ENCODE assay signal across 21 mouse cellular contexts in the genomic region with DNA sequence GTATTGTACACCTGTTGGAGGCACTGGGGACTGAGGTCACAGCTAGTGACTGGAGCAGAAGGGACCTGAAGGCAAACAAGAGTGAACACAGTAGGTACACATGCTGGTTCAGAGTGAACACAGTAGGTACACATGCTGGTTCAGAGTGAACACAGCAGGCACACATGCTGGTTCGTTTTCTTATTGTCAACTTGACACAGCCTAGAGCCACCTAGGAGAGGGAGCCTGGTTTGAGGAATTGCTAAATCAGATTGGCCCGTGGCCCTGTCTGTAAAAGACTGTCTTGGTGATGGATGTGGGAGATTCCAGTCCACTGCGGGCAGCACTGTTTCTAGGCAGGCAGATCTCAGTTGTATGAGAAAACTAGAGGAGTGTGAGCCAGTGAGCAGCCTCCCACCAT. TPM values are rescaled to one million over a fixed set of nuclear protein-coding genes. Genes with fewer than 3 reads are reported as not detected.
A peak's percentile ranks its signal among the peaks of the same experiment; 100 is the strongest.
DNase-seq lines count a peak whose midpoint lies in the region; ATAC-seq and TF ChIP-seq lines count a peak whose summit lies in the region.
"Had no signal": no experiment of that assay in that cellular context is flagged by ENCODE, and none has a peak within 500 bp of the region (broad histone marks: within the 10 kb centered on the region; RNA-seq: fewer than 3 reads in every experiment).

No protein-coding gene starts in this region.

- H3K27me3 ChIP-seq in erythroblast, embryonic 14.5 days (ENCODE audit: control insufficient read depth), result no peaks in the 10 kb centered on the region
- H3K27me3 ChIP-seq in lung, postnatal 0 days (replicated peaks; ENCODE audit: insufficient read depth, low read length), result no peaks in the 10 kb centered on the region
- no peaks in the 10 kb centered on the region for H3K27me3 ChIP-seq in liver, embryonic 16.5 days (ENCODE audit: control insufficient read depth, insufficient read depth, low read depth, low read length)
- peaks cover 30% of the 10 kb centered on the region for H3K27me3 ChIP-seq in hindbrain, embryonic 10.5 days (ENCODE audit: insufficient read depth, poor library complexity, severe bottlenecking)
- no peaks in the 10 kb centered on the region for H3K27me3 ChIP-seq in intestine, embryonic 15.5 days (replicated peaks)
- H3K27me3 ChIP-seq: embryonic facial prominence, embryonic 15.5 days; forebrain, embryonic 12.5 days; hindbrain, embryonic 15.5 days; limb, embryonic 13.5 days had no signal

- no peak overlapping the region for H3K4me2 ChIP-seq in lung, postnatal 0 days (replicated peaks; ENCODE audit: low read depth, low read length)
- peak overlapping the region; percentile 71 for H3K4me2 ChIP-seq in liver, embryonic 16.5 days (ENCODE audit: low read depth, low read length)
- H3K4me2 ChIP-seq in intestine, embryonic 15.5 days (replicated peaks), result no peak overlapping the region
- H3K4me2 ChIP-seq: embryonic facial prominence, embryonic 15.5 days; forebrain, embryonic 12.5 days; hindbrain, embryonic 15.5 days; limb, embryonic 13.5 days had no signal

- 55% methylated on average over 3 of the region's 3 CpGs for WGBS in lung, postnatal 0 days
- 46% methylated on average over 3 of the region's 3 CpGs for WGBS in liver, embryonic 16.5 days (ENCODE audit: insufficient replicate concordance)
- WGBS in hindbrain, embryonic 10.5 days, result 75% methylated on average over 3 of the region's 3 CpGs
- WGBS in intestine, embryonic 15.5 days, result 71% methylated on average over 3 of the region's 3 CpGs

- no peak for TF ChIP-seq CTCF in lung, postnatal 0 days (IDR thresholded peaks at IDR 0.05)

- H3K4me1 ChIP-seq in erythroblast, embryonic 14.5 days (ENCODE audit: control insufficient read depth), result peaks cover 98% of the 10 kb centered on the region
- peaks cover 4% of the 10 kb centered on the region; the same call in 1 of the 2 replicates for H3K4me1 ChIP-seq in lung, postnatal 0 days (ENCODE audit: insufficient read depth, low read depth, low read length)
- peaks cover 88% of the 10 kb centered on the region for H3K4me1 ChIP-seq in liver, embryonic 16.5 days (ENCODE audit: control insufficient read depth, low read depth, low read length)
- H3K4me1 ChIP-seq in hindbrain, embryonic 10.5 days (replicated peaks), result peaks cover 43% of the 10 kb centered on the region
- peaks cover 13% of the 10 kb centered on the region; the same call in 1 of the 2 replicates for H3K4me1 ChIP-seq in intestine, embryonic 15.5 days (replicated peaks)
- H3K4me1 ChIP-seq: embryonic facial prominence, embryonic 15.5 days; hindbrain, embryonic 15.5 days had no signal

- TF ChIP-seq EP300 in lung, postnatal 0 days (IDR thresholded peaks at IDR 0.05), result no peak

- no peak overlapping the region for H3K9ac ChIP-seq in lung, postnatal 0 days (replicated peaks; ENCODE audit: low read depth)
- H3K9ac ChIP-seq in liver, embryonic 16.5 days (ENCODE audit: low read depth, low read length), result peak overlapping the region; percentile 58
- no peak overlapping the region for H3K9ac ChIP-seq in intestine, embryonic 15.5 days
- H3K9ac ChIP-seq: embryonic facial prominence, embryonic 15.5 days; forebrain, embryonic 12.5 days; hindbrain, embryonic 15.5 days; limb, embryonic 13.5 days had no signal

- no peaks in the 10 kb centered on the region for H3K9me3 ChIP-seq in erythroblast, embryonic 14.5 days (ENCODE audit: control insufficient read depth, low read length)
- H3K9me3 ChIP-seq in lung, postnatal 0 days (ENCODE audit: low read length), result no peaks in the 10 kb centered on the region
- H3K9me3 ChIP-seq in liver, embryonic 16.5 days (replicated peaks; ENCODE audit: control insufficient read depth, low read length), result no peaks in the 10 kb centered on the region
- no peaks in the 10 kb centered on the region for H3K9me3 ChIP-seq in hindbrain, embryonic 10.5 days
- H3K9me3 ChIP-seq in intestine, embryonic 15.5 days, result no peaks in the 10 kb centered on the region
- H3K9me3 ChIP-seq: embryonic facial prominence, embryonic 15.5 days; forebrain, embryonic 12.5 days; hindbrain, embryonic 15.5 days; limb, embryonic 13.5 days; megakaryocyte, embryonic 14.5 days had no signal

- peak overlapping the region; percentile 58 for H3K4me3 ChIP-seq in erythroblast, embryonic 14.5 days (replicated peaks)
- no peak overlapping the region for H3K4me3 ChIP-seq in lung, postnatal 0 days (ENCODE audit: low read depth, low read length)
- H3K4me3 ChIP-seq in liver, embryonic 16.5 days (ENCODE audit: low read depth, low read length), result peak overlapping the region; percentile 34; the same call in 1 of the 2 replicates
- H3K4me3 ChIP-seq in hindbrain, embryonic 10.5 days, result no peak overlapping the region
- H3K4me3 ChIP-seq in intestine, embryonic 15.5 days (replicated peaks), result no peak overlapping the region
- H3K4me3 ChIP-seq: embryonic facial prominence, embryonic 15.5 days; forebrain, embryonic 12.5 days; hindbrain, embryonic 15.5 days; limb, embryonic 13.5 days; megakaryocyte, embryonic 14.5 days had no signal

- DNase-seq in lung, postnatal 0 days (ENCODE audit: low spot score), result no peak
- no peak for DNase-seq in lung, postnatal 36 days
- DNase-seq in liver, result peak; percentile 35
- DNase-seq in hindbrain, embryonic 10.5 days (ENCODE audit: low spot score), result no peak
- DNase-seq: adrenal gland, adult 2 months; cerebellum, adult 9-10 months; gastrocnemius, postnatal 25 days; heart, postnatal 36 days; kidney, adult 11 months; lung, postnatal 10 days had no signal

- 0 out of 2 replicates have a peak overlapping the region, but pooled peaks have one; percentile 79 for H3K27ac ChIP-seq in lung, postnatal 0 days (ENCODE audit: low read length)
- peak overlapping the region; percentile 98 for H3K27ac ChIP-seq in liver, embryonic 16.5 days (ENCODE audit: low read length)
- H3K27ac ChIP-seq in hindbrain, embryonic 10.5 days, result no peak overlapping the region; the same call in 1 of the 2 replicates
- H3K27ac ChIP-seq in intestine, embryonic 15.5 days, result no peak overlapping the region
- H3K27ac ChIP-seq: forebrain, embryonic 12.5 days; hindbrain, embryonic 15.5 days; kidney, postnatal 0 days; limb, embryonic 13.5 days had no signal

- ATAC-seq in erythroblast, adult 5-6 weeks (replicated peaks; ENCODE audit: low FRiP score, poor library complexity, severe bottlenecking), result no peak
- no peak for ATAC-seq in lung, postnatal 0 days
- no peak for ATAC-seq in liver, embryonic 16.5 days (ENCODE audit: low read depth)
- no peak for ATAC-seq in intestine, embryonic 15.5 days
- ATAC-seq: midbrain, embryonic 16.5 days had no signal

- peaks cover 76% of the 10 kb centered on the region for H3K36me3 ChIP-seq in erythroblast, embryonic 14.5 days (ENCODE audit: control insufficient read depth)
- no peaks in the 10 kb centered on the region for H3K36me3 ChIP-seq in lung, postnatal 0 days (ENCODE audit: insufficient read depth, low read length)
- no peaks in the 10 kb centered on the region for H3K36me3 ChIP-seq in liver, embryonic 16.5 days (ENCODE audit: control insufficient read depth, insufficient read depth)
- H3K36me3 ChIP-seq in hindbrain, embryonic 10.5 days, result no peaks in the 10 kb centered on the region
- H3K36me3 ChIP-seq in intestine, embryonic 15.5 days, result no peaks in the 10 kb centered on the region
- H3K36me3 ChIP-seq: embryonic facial prominence, embryonic 15.5 days; forebrain, embryonic 12.5 days; hindbrain, embryonic 15.5 days; limb, embryonic 13.5 days had no signal

RNA-seq across cellular contexts. Expression of a gene that starts 25.0 kb away (rescaled TPM):
- 7.8 and 10.8 TPM in 2 replicates for polyA plus RNA-seq in erythroblast, embryonic 14.5 days (2012)
- 157 and 171 TPM in 2 replicates for total RNA-seq in erythroblast, adult 5-6 weeks (2015; ENCODE audit: low replicate concordance)
- total RNA-seq in erythroblast, adult 5-6 weeks (2017; ENCODE audit: low replicate concordance), result 252 and 316 TPM in 2 replicates
- 60.9 and 66.6 TPM in 2 replicates for polyA plus RNA-seq in lung, postnatal 0 days (2015; fragmentation: Nextera tagmentation; extraction: Ambion mirVana)
- polyA plus RNA-seq in liver, embryonic 16.5 days (2015; fragmentation: Nextera tagmentation; extraction: Ambion mirVana), result 32.7 and 33.7 TPM in 2 replicates
- polyA plus RNA-seq in hindbrain, embryonic 10.5 days (2016; fragmentation: Nextera tagmentation; extraction: Ambion mirVana), result 3.5 and 5.1 TPM in 2 replicates
- polyA plus RNA-seq in intestine, embryonic 15.5 days (2015; fragmentation: Nextera tagmentation; extraction: Ambion mirVana), result 6.0 and 7.2 TPM in 2 replicates

RNA-seq across cellular contexts. Expression of a gene that starts 56.6 kb away (rescaled TPM):
- 2.5 and 3.8 TPM in 2 replicates for polyA plus RNA-seq in erythroblast, embryonic 14.5 days (2012)
- 71.7 and 81.5 TPM in 2 replicates for total RNA-seq in erythroblast, adult 5-6 weeks (2015; ENCODE audit: low replicate concordance)
- 37.1 and 66.1 TPM in 2 replicates for total RNA-seq in erythroblast, adult 5-6 weeks (2017; ENCODE audit: low replicate concordance)
- polyA plus RNA-seq in lung, postnatal 0 days (2015; fragmentation: Nextera tagmentation; extraction: Ambion mirVana), result 110 and 111 TPM in 2 replicates
- polyA plus RNA-seq in liver, embryonic 16.5 days (2015; fragmentation: Nextera tagmentation; extraction: Ambion mirVana), result 110 and 129 TPM in 2 replicates
- 138 and 149 TPM in 2 replicates for polyA plus RNA-seq in hindbrain, embryonic 10.5 days (2016; fragmentation: Nextera tagmentation; extraction: Ambion mirVana)
- polyA plus RNA-seq in intestine, embryonic 15.5 days (2015; fragmentation: Nextera tagmentation; extraction: Ambion mirVana), result 215 and 218 TPM in 2 replicates

RNA-seq across cellular contexts. Expression of a gene that starts 56.6 kb away (rescaled TPM):
- 11.0 and 14.6 TPM in 2 replicates for polyA plus RNA-seq in erythroblast, embryonic 14.5 days (2012)
- 11.1 and 33.4 TPM in 2 replicates for total RNA-seq in erythroblast, adult 5-6 weeks (2015; ENCODE audit: low replicate concordance)
- 44.0 and 54.1 TPM in 2 replicates for total RNA-seq in erythroblast, adult 5-6 weeks (2017; ENCODE audit: low replicate concordance)
- polyA plus RNA-seq in lung, postnatal 0 days (2015; fragmentation: Nextera tagmentation; extraction: Ambion mirVana), result 108 and 112 TPM in 2 replicates
- polyA plus RNA-seq in liver, embryonic 16.5 days (2015; fragmentation: Nextera tagmentation; extraction: Ambion mirVana), result 59.6 and 63.8 TPM in 2 replicates
- 128 and 136 TPM in 2 replicates for polyA plus RNA-seq in hindbrain, embryonic 10.5 days (2016; fragmentation: Nextera tagmentation; extraction: Ambion mirVana)
- 137 and 144 TPM in 2 replicates for polyA plus RNA-seq in intestine, embryonic 15.5 days (2015; fragmentation: Nextera tagmentation; extraction: Ambion mirVana)

Comparison
In these comparisons a context has a peak if more than half of its experiments do, and no peak if none do; other contexts are left out.
1. H3K4me3 ChIP-seq: peak in erythroblast, embryonic 14.5 days (single experiment) and liver, embryonic 16.5 days (single experiment); none in lung, postnatal 0 days (single experiment), hindbrain, embryonic 10.5 days (single experiment) and intestine, embryonic 15.5 days (single experiment).
2. H3K27ac ChIP-seq: peak in lung, postnatal 0 days (single experiment) and liver, embryonic 16.5 days (single experiment); none in hindbrain, embryonic 10.5 days (single experiment) and intestine, embryonic 15.5 days (single experiment).
3. RNA of a gene that starts 56.6 kb away (polyA plus RNA-seq): 215 to 218 TPM in intestine, embryonic 15.5 days, 138 to 149 TPM in hindbrain, embryonic 10.5 days, 110 to 129 TPM in liver, embryonic 16.5 days and 110 to 111 TPM in lung, postnatal 0 days; 2.5 to 3.8 TPM in erythroblast, embryonic 14.5 days; every median in the first group is over 10 times any median in the second.